Mouse (Mus musculus) liver, adult 2 months (tissue): ENCODE data around the gene Fmo6.

Source experiments
- CTCF ChIP-seq: fragments of 200-500 bp; IDR thresholded peaks from 2 replicates; pipeline ENCODE4 v1.5.1; 2011; ENCODE audit warnings: low read depth, low read length, control low read depth
- POLR2A ChIP-seq: fragments of 200-500 bp; IDR thresholded peaks from 2 replicates; pipeline ENCODE4 v1.6.1; 2011; ENCODE audit warnings: low read length, control low read depth; ENCODE audit not compliant: insufficient read depth; ENCODE audit errors: extremely low read depth

DNA sequence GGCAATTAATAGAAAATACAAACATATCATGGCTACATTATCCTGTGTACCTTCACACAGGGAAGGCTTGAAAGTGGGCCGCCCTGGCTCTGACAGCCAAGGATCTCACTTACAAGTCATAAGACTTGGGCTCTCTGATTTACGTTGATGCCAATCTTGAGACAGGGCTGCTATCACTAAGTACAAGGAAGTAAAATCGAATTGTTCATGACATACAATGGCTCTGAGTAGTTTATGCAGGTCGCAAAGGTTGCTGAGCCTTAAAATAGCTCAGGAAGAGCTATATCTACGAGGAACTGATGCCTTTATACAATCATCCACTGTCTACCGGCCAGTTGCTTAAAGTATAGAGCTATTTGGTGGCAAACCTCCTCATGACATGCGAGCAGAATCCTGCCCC lies 66.3 kb downstream of the Fmo6 start:
- no peak for TF ChIP-seq CTCF
- no peak for TF ChIP-seq POLR2A
